ENCODE assay signal across 28 mouse cellular contexts in the genomic region with DNA sequence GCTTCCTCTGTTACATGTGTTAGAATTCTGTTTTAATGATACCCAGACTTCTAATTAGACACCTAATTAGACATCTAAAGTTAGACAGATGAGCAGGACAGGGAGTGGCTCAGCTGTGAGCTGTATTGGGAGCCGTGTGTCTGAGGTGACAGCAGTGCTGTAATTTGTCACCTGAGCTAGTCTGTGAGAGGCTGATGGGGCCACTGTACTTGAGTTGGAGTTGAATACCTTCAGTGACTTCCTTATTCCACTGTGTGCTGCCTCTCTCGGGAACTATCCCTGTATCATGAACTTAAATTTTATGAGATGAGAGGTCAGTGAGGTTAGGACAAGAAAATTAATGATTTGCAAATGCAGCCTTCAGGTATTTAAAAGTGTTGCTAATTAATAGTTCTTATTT. TPM values are rescaled to one million over a fixed set of nuclear protein-coding genes. Genes with fewer than 3 reads are reported as not detected.
DNase-seq lines count a peak whose midpoint lies in the region; ATAC-seq and TF ChIP-seq lines count a peak whose summit lies in the region.
"Had no signal": no experiment of that assay in that cellular context is flagged by ENCODE, and none has a peak within 500 bp of the region (broad histone marks: within the 10 kb centered on the region; RNA-seq: fewer than 3 reads in every experiment).

No protein-coding gene starts in this region.

- no peaks in the 10 kb centered on the region for H3K27me3 ChIP-seq in intestine, postnatal 0 days (replicated peaks; ENCODE audit: control insufficient read depth, insufficient read depth, low read length)
- H3K27me3 ChIP-seq: CH12.LX; embryonic facial prominence, embryonic 13.5 days; embryonic facial prominence, embryonic 15.5 days; forebrain, embryonic 12.5 days; Patski had no signal

- H3K36me3 ChIP-seq in intestine, postnatal 0 days (ENCODE audit: control insufficient read depth, insufficient read depth): peaks cover 21% of the 10 kb centered on the region; the same call in 1 of the 2 replicates

- H3K4me2 ChIP-seq in intestine, postnatal 0 days (replicated peaks; ENCODE audit: low read depth): no peak overlapping the region
- H3K4me2 ChIP-seq: embryonic facial prominence, embryonic 13.5 days; embryonic facial prominence, embryonic 15.5 days; forebrain, embryonic 12.5 days had no signal

- no peak overlapping the region; the same call in 1 of the 2 replicates for H3K27ac ChIP-seq in intestine, postnatal 0 days (ENCODE audit: low read depth, low read length)
- H3K27ac ChIP-seq: embryonic facial prominence, embryonic 13.5 days; embryonic facial prominence, embryonic 15.5 days; forebrain, embryonic 10.5 days; forebrain, embryonic 12.5 days had no signal

- no peak overlapping the region for H3K9ac ChIP-seq in intestine, postnatal 0 days (ENCODE audit: low read depth, low read length)
- H3K9ac ChIP-seq: embryonic facial prominence, embryonic 13.5 days; embryonic facial prominence, embryonic 15.5 days; forebrain, embryonic 12.5 days had no signal

- no peaks in the 10 kb centered on the region for H3K4me1 ChIP-seq in intestine, postnatal 0 days (replicated peaks; ENCODE audit: control insufficient read depth, insufficient read depth, low read length)
- H3K4me1 ChIP-seq: embryonic facial prominence, embryonic 13.5 days; embryonic facial prominence, embryonic 15.5 days; forebrain, embryonic 10.5 days; forebrain, embryonic 12.5 days had no signal

- WGBS in intestine, postnatal 0 days: 30% methylated on average over 2 of the region's 2 CpGs

- H3K9me3 ChIP-seq in intestine, postnatal 0 days (ENCODE audit: control insufficient read depth): no peaks in the 10 kb centered on the region
- H3K9me3 ChIP-seq: embryonic facial prominence, embryonic 13.5 days; embryonic facial prominence, embryonic 15.5 days; forebrain, embryonic 10.5 days; forebrain, embryonic 12.5 days; G1E had no signal

- peak; percentile 69 for DNase-seq in heart, adult 11 months
- no peak for DNase-seq in heart, adult 8-10 months (ENCODE audit: low spot score)
- peak; percentile 31 for DNase-seq in kidney, adult 9 months
- DNase-seq in kidney, adult 18-20 months: no peak
- no peak for DNase-seq in cerebellum, postnatal 14 days
- DNase-seq: adrenal gland, adult 8-10 months; adrenal gland, postnatal 14 days; adrenal gland, postnatal 36 days; B cell, adult 2 months; cerebellum, adult 11-12 months; cerebellum, adult 2 months; cerebellum, adult 9-11 months; cerebellum, postnatal 25 days; embryo, embryonic 11 days had no signal

- ATAC-seq in intestine, postnatal 0 days: peak; percentile 72
- ATAC-seq: activated CD4-positive, CD25-positive, alpha-beta regulatory T cell, adult 4 months; CD4-positive, CD25-positive, alpha-beta regulatory T cell, adult 4 months; forebrain, embryonic 14.5 days; forebrain, embryonic 16.5 days; Patski had no signal

- no peak for TF ChIP-seq CTCF in intestine, postnatal 0 days (IDR thresholded peaks at IDR 0.05; ENCODE audit: low read depth)

- no peak overlapping the region for H3K4me3 ChIP-seq in intestine, postnatal 0 days (ENCODE audit: low read depth, low read length)
- H3K4me3 ChIP-seq: embryonic facial prominence, embryonic 13.5 days; embryonic facial prominence, embryonic 15.5 days; erythroblast, embryonic 14.5 days; forebrain, embryonic 10.5 days; forebrain, embryonic 12.5 days had no signal

RNA-seq across cellular contexts. Expression of a gene that starts 31.3 kb away (rescaled TPM):
- total RNA-seq in heart, adult 8-10 months (2022): 1 to 10 TPM in 3 of 4 experiments, under 1 TPM in 1; 0.55 to 1.7 (median 1.5) TPM
- polyA plus RNA-seq in intestine, postnatal 0 days (2015; fragmentation: Nextera tagmentation; extraction: Ambion mirVana): 0.52 and 0.76 TPM in 2 replicates
- total RNA-seq: CH12.LX; common myeloid progenitor, adult 5-6 weeks; G1E had no signal
- polyA plus RNA-seq: erythroblast, embryonic 14.5 days; G1E had no signal

RNA-seq across cellular contexts. Expression of a gene that starts 39.8 kb away (rescaled TPM):
- total RNA-seq in heart, adult 8-10 months (2022): 10 to 100 TPM; 12.6 to 13.9 (median 13.2) TPM
- 11.6 and 13.4 TPM in 2 replicates for polyA plus RNA-seq in intestine, postnatal 0 days (2015; fragmentation: Nextera tagmentation; extraction: Ambion mirVana)

Comparison
In these comparisons a context has a peak if more than half of its experiments do, and no peak if none do; other contexts are left out.
1. DNase-seq: peak in heart, adult 11 months (single experiment) and kidney, adult 9 months (single experiment); none in heart, adult 8-10 months (single experiment), kidney, adult 18-20 months (single experiment) and cerebellum, postnatal 14 days (0 of 2).